In the genomic region with DNA sequence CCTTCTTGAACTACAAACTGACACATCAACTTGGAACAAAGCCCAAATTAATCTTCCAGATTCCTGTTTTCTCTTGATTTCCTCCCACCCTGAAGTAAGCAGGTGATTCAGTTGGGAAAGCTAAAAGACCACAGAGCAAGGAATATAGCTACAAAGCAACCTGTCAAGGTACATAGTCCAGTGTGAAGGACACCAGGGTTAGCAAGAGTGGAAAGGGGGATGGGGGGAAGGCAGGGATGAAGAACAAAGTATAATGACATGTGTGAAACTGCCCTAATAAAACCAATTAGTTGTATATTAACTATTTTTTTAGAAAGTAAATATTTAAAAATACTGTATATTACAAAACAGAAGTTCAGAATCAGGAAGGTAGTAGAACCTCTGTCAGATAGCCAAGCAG, we compare ENCODE assay signal across 11 mouse cellular contexts.
"Had no signal": no experiment of that assay in that cellular context is flagged by ENCODE, and none has a peak within 500 bp of the region (broad histone marks: within the 10 kb centered on the region; RNA-seq: fewer than 3 reads in every experiment).

No protein-coding gene starts in this region.

- H3K9ac ChIP-seq: liver, embryonic 14.5 days had no signal

- H3K4me2 ChIP-seq: midbrain, embryonic 11.5 days had no signal

- ATAC-seq: intestine, postnatal 0 days had no signal

- H3K4me3 ChIP-seq: left cerebral cortex, adult 2 months had no signal

- DNase-seq: layer of hippocampus, postnatal 36 days; lung, adult 2 months; lung, postnatal 14 days; lung, postnatal 4 days; midbrain, embryonic 14.5 days; thymus, adult 18-20 months; thymus, postnatal 36 days had no signal

- H3K27ac ChIP-seq: left cerebral cortex, adult 2 months; liver, embryonic 14.5 days had no signal
